Mouse (Mus musculus): ENCODE results near the gene Drc3.

Drc3 gene

DNA sequence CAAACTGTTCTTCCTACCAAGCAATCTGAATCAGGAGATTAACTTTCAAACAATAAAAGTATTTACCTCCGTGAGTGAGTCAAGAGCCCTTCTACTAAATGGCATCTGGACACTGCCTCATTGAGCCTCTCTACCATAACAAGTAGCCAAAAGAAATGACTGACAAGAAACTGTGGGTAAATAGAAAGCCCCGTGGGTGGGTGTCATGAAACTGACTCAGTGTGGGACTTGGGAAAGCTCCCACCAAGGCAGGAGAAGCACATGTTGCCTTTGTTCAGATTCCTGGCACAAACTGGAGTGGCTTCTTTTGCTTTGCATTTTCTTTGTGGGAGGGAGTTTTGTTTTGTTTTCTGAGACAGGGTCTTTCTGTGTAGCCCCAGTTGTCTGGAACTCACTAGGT, 17.4 kb upstream of the Drc3 start:
- DNase-seq (ENCODE audit: low spot score in 2 of 2), result no peak

DNA sequence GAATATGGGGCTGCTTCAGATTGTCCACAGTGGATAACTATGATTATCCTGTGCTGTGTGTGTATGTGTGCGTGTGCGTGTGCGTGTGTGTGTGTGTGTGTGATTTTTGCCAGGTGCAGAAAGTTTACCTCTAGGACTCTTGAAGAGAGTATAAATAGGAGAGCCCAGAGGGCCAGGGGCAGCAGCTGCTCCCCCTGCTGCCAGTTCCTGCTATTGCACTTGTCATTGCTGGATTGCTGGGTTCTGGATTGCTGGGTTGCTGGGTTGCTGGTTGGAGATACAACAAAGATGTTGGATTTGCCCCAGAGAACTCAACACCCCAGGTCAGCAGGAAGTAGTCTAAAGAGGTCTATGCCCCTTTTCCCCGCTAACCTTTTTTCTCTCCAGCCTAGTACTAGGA, 14.8 kb upstream of the Drc3 start:
- DNase-seq (ENCODE audit: low spot score in 2 of 2), result peak; percentile 15

DNA sequence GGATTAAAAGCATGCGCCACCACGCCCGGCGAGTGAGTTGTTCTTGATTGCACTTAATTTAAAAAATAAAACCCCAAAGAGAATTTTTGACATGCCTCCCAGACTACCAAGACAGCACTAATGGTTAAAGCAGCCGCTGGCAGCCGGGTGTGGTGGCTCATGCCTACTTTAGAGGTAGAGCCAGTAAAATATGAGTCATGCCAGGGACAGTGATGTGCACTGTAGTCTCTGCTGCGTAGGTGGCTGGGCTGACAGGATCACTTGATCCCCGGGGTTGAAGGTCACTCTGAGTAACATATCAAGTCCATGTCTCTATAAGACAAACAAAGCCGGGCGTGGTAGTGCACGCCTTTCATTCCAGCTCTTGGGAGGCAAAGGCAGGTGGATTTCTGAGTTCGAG, 13.8 kb upstream of the Drc3 start:
- no peak for DNase-seq (ENCODE audit: low spot score in 2 of 2)

DNA sequence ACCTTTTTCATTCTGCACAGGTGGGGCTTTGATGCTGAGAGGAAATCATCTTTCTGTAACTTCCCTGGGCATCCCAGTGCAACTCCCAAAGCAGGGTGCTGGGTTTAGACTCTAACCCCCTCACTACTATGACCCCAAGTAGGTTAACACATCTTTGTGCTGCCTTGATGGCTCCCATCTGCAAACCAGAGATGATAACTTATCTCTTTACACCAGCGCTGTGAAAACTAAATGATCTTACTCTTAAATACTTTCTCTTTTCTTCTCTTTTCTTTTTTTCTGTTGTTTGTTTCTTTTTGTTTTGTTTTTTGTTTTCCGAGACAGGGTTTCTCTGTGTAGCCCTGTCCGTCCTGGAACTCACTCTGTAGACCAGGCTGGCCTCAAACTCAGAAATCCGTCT, 7.3 kb upstream of the Drc3 start:
- no peak for DNase-seq (ENCODE audit: low spot score in 2 of 2)

DNA sequence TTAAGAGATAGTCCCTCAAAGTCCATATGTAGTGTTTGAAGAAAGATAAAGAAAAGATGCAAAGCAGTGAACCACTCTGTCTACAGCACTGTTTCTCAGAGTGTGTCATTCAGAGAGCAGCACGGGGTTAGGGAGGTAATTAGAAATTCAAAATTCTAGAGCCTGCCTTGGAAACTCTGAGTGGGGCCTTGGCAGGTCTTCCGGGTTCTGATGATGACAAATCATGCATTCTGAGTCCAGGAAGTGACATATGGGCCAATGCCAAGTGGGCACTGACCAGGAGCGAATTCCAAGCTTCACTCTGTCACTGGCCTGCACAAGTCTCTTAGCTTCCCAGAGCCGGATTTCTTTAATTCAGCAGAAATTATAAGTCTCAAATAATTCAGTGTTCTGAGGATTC, 6.6 kb upstream of the Drc3 start:
- no peak for DNase-seq (ENCODE audit: low spot score in 2 of 2)

DNA sequence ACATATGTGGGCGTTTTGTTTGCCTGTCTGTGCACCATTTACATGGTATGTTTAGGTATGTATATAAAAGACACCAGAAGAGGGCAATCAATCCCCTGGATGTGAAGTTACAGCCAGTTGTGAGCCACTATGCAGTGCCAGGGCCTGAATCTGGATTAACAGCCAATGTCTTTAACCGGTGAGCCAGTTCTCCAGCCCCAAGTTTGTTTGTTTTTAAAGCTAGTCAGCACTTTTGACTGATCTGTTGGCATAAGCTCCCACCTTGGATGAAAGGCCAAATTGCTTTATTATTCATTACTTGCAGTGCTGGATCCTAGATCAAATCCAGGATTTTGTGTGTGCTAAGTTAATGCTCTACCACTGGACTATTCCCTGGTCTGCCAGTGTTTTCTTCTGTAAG, 1.7 kb upstream of the Drc3 start:
- no peak for DNase-seq (ENCODE audit: low spot score in 2 of 2)

DNA sequence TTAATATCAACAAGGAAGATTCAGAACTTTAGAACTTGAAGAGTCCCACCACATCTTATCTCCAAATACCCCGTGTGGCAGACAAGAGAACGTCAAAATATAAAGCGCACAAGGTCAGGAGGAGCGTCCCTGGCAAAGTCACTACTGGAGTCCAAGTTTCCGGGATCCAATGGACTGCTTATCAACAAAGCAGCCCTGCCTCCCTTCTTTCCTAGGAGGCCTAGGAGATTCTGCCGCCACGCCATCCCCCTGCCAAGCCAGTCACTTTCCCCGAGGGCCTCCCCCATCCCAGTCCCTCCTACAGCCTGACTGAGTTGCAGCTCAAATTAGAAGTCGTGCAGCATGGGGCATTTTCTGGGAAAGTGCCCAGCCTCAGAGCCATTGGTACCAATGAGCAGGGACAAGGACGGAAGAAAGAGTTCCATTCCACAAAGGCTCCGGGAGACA, 1.2 kb upstream of the Drc3 start:
- DNase-seq (ENCODE audit: low spot score in 2 of 2), result peak in 1 of 2 experiments; percentile 7

DNA sequence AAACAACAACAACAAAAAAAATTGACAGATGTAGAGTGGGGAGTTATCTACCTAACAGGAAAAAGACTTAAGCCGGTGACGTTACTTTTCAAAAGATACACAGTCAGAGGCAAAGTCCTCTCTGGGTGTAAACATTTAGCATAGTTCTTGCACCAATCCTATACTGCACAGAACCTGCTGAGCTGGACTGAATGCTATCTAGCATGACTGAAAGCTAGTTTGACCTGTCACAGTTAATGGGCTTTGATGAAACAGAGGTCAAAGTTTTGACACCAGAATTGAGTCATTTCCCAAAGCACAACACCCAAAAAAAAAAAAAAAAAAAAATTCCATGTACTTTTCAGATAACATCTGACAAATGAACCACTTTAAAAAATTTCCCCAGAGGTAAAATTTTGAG, 2.8 kb downstream of the Drc3 start:
- DNase-seq (ENCODE audit: low spot score in 2 of 2), result no peak

DNA sequence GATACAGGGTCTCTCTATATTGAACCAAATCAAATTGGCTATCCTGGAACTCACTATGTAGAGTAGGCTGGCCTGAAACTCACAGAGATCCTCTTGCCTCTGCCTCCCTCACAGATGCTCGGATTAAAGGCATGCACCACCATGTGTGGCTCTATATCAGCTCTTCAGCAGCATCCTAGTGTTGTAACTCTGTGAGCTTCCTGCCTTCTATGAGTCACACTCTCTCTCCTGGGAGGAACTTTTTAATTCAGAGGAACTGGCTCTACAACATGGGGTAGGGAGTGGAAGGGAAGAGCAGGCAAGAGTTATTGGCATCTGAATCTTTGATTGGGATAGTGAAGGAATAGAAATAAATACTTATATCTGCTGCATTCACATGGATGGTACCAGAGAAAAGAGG, 4.0 kb downstream of the Drc3 start:
- DNase-seq (ENCODE audit: low spot score in 2 of 2), result no peak

DNA sequence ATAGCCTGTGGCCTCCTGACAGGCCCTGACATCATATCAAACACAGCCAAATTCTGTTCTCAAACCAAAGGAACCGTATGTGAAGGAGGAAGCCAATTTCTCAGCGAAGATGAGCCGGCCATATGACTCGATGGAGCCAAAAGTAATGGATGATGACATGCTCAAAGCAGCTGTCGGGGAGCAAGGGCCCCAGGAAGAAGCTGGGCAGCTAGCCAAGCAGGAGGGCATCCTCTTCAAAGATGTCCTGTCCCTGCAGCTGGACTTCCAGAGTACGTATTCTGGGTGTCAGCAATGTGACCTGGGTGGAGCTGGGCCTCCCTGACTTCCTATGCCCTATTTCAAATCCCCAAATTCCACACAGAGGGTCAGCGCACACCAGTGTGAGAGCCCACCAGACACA, 5.4 kb downstream of the Drc3 start:
- DNase-seq (ENCODE audit: low spot score in 2 of 2), result no peak

DNA sequence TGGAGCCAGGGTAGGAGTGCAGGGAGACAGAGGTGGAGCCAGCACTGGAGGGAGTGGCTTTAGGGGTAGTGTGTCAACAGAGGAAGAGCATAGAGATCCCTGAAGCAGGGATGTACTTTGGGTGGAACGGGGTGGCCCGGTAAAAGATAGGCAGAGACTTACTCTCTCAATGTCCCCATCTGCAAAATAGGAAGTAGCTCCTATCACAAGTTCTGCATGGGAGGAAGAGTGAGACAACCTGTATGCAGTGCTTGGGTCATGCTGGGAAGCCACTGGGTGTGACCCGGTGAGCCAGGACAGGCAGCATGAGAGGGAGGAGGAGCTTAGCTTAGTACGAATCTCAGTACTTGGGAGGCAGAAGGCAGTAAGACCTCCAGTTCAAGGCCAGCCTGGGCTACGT, 6.0 kb downstream of the Drc3 start:
- DNase-seq (ENCODE audit: low spot score in 2 of 2), result no peak

DNA sequence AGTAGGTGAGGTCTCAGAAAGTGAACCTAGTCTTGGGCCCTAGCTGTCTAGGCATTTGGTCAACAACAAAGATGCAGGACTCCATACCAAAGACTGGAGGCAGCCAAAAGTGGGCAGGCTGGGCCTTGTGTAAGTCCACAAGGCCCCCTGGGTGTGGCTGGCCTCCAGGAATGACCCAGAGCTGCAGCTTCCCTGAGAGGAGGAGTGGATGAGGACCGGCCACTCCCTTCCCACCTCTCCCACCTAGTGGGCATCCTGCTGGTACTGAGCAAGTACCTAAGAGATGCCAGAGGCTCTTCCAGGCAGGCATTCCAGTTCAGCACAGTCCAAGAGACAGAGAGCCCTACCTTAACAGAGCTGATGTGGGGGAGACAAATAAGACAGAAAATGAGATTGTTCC, 6.8 kb downstream of the Drc3 start:
- DNase-seq (ENCODE audit: low spot score in 2 of 2), result no peak

DNA sequence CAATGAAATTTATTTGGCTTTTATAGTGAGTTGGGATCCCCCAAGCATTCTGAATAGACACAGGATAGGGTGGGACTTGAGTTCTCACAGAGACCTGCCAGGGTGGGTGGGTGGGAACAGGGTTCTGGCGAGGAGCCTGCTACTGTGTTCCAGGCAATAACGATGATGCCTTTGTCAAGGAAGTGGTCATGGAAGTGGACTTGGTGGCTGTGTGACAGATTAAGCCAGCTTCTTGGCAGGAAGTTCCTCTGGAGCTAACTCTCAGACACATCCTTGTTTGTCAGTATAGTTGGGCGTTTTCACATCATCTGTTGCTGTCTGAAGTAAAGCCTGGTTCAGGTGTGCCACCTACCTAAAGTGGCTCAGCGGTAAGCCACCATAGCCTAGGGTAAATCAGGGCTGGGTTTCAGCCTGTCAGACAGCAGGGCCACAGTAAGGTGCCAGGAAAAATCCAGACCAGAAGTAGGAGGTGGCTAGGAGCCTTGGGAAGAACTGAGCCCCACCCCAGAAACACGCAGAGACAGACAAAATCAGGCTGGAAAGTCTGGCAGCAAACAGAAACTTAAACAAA, 7.6 kb downstream of the Drc3 start:
- no peak for DNase-seq (ENCODE audit: low spot score in 2 of 2)

DNA sequence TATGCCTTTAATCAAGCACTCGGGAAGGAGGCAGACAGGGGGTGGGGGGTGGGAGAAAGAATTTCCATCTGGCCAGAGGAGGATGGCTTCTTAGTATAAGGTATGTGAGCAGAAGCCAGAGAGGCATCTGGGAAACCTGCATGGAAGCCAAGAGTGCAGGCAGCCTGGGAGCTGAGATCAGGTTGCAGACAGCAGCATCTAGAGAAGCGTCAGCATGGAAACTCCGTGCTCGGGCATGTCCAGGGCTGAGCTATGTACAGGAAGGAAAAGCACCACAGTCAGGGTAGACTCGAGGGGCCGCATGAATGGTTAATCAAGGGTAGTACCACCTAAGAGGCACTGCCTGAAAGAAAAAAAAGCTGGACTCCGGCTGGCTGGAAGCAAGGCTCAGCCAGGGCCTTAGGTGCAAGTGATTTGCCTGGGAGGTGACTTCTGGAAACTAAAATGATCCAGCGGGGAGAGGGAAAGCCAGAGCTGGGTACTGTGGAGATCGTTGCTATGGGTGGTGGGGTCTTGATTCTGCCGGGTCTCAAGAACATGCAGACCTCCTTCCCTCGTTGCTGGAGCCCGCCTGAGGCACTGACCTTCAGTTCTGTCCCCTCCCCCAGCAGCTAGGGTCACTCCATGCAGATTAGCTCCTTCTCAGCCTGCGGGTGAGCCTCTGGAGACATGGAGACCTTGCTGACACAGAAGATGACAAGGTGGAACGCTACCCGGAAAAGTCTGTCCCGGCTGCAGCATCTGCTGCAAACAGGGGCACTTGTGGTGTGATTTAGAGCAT, 13.3 kb downstream of the Drc3 start:
- DNase-seq (ENCODE audit: low spot score in 2 of 2), result no peak

DNA sequence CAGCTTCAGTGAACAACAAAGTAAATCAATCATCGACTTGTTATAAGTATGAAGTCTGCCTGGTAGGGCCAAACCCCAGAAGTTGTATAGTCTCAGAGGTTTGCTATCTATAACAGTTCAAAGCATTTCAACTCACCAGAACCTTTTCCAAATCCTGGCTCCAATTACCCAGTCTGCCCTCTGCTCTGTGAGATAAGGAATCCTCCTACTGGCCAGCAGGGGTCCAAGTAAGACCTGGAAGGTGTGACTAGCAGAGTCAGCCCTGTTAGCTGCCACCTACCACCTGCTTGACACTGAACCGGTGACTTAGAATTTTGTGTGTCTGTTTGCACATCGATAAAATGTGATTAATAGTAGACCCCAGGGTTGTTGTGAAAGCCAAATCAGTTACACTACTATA, 14.1 kb downstream of the Drc3 start:
- DNase-seq (ENCODE audit: low spot score in 2 of 2), result no peak

DNA sequence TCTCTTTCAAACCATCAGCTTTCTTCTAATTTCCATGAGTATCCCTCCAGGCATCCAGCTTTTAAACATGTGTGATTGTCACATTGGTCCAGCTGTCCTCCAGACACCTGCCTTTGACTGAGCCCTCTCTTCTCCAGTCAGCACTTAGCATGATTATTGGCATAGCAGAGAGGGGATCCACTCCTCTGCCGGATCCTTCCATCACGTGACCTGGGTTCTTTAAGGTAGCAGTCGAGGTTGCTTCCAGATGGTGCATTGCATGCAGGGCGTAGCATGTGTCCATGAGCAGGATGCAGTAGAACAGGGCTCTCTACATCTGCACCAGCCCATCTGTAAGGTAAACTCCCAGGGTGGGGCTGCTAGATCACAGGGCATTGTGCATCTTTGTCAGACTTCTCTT, 15.8 kb downstream of the Drc3 start:
- DNase-seq (ENCODE audit: low spot score in 2 of 2), result no peak

DNA sequence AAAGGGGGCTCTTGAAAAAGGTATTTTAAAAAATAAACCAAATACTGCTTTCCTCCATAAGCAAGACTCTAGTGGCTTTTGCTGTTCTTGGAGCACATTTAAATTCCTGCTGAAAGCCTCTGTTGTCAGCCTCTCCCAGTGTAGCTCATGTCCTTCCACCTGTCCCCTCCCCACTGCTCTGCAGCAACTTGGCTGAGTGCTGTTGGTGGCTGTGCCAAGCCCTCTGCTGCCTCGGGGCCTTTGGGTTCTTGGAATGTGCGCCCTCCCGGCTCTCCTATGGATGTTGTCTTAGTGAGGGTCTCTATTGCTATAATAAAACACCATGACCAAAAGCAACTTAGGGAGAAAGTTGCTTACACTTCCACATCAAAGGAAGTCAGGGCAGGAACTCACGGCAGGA, 16.3 kb downstream of the Drc3 start:
- DNase-seq (ENCODE audit: low spot score in 2 of 2), result no peak

DNA sequence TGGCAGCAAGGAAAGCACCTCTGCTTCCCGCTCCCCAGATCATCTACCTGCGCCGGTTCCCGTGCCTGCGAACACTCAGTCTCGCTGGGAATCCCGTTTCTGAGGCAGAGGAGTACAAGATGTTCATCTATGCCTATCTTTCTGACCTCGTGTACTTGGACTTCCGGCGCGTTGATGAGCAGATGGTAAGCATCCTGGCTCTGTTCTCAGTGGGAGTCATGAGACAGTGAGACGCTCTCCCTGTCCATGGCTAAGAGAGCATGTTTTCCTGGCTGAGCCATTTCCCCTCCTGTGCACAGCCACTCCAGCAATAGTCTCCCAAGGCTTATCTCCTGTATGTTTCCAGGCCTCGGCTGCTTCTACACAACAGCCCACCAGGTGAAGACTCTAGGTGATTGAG, 17.3 kb downstream of the Drc3 start:
- DNase-seq (ENCODE audit: low spot score in 2 of 2), result no peak

DNA sequence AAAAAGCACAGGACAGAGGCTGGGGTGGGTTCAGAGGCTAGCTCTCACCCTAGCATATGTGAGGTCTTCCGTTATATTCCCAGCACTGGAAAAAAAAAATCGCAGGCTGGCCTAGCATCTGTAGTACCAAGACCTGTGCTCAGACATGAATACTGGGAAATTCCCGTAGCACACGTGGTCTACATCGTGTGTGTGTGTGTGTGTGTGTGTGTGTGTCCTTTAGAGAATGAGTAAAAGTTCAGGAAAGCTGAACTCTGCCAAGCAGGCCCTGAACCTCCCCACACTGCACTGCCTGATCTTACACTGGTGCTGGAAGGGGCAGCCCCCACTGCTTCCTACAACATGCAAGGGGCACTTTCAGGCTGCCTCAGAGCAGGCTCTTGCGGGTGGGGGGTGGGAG, 21.4 kb downstream of the Drc3 start:
- no peak for DNase-seq (ENCODE audit: low spot score in 2 of 2)

DNA sequence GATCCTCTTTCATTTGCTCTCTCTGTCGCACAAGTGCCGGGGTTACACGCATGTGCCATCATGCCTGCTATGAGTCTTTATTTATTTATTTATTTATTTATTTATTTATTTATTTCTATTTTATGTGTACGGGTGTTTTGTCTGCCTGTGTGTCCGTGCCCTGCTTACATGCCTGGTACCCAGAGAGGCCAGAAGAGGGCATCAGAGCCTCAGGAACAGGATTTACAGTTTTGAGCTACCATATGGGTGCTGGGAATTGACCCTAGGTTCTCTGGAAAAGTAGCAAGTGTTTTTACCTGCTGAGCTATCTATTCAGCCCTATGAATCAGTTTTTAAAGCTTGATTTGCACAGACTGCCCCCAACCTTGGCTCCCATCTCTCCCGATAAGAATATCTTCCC, 30.4 kb downstream of the Drc3 start:
- no peak for DNase-seq (ENCODE audit: low spot score in 2 of 2)

DNA sequence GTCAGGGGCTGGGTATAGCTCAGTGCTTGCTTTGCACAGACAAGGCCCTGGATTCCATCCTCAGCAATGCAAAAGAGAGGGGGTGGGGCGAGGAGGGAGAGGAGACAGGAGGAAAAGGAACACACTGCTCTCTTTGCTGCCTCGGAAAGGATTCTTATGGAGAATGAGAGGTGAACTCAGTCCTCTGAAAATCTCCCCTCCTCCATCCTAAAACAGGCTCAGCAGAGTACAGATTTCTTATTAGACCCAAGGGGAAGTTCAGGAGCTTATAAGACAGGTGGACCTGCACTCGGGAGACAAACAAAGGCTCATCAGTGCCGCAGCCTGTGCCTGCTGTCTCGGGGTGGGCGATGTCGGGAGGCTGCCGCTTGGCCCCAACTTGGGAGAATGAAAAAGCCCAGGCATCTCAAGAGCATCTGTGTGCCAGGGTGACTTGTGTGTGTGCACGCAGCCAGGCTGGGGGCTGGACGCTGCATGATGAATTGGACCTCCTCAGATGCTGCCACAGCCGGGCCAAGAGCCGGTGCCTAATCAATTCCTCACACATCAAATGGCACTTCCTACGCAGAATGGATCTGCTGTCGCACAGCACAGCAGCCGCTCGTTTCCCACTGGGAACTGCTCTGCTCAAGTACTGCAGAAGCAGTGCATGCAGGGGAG, 31.8 kb downstream of the Drc3 start:
- DNase-seq (ENCODE audit: low spot score in 2 of 2), result no peak

DNA sequence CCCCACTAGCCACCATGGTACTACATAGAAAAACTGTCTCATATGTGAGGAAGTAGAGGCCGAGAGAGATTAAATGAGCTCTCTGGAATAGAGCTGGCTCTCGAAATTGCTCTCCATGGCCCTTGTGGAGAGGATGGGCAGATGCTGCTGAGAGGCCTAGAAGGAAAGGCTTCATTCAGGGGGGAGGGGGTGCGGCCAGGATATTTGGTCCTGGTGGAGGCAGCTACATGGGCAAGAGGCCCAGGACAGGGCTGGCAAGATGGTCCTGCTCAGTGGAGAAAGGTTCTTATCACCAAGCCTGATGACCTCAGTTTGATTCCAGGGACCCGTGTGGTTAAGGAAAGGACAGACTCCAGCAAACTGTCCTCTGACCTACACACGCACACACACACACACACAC, 32.8 kb downstream of the Drc3 start:
- no peak for DNase-seq (ENCODE audit: low spot score in 2 of 2)

DNA sequence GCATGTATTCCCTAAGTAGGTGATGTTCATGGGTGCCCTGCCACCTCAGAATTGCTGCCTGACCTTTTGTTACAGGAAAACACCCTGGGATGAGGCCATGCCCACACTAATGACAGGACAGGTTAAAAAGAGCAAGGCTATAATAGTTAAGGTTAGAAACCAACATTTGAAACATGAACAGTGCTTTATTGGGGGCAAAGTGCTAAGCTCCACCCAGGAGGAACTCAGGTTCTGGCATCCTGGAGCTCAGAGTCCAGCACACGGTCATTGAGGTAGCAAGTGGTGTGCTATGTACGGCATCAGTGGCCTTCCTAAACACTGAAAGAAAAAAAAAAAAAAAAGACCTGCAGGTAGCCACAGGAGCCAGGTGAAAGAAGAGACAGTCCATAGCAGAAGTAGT, 34.8 kb downstream of the Drc3 start:
- DNase-seq (ENCODE audit: low spot score in 2 of 2), result no peak

All from spleen, postnatal 36 days (tissue).